Mouse (Mus musculus) large intestine, adult 2 months (tissue): ENCODE results near the gene Ddi2. TPM values are rescaled to one million over a fixed set of nuclear protein-coding genes. Genes with fewer than 3 reads are reported as not detected.

Experiments
- DNase-seq: peaks from one replicate; pipeline ENCODE4 v3.0.0-alpha.2; 2012; ENCODE audit warnings: low read depth, low spot score
- whole genome bisulfite sequencing: fragments of 180-500 bp; shearing (Covaris S2); methylation state at CpG from one replicate; pipeline ENCODE4 v1.1.7; 2018; 5-methylcytosine and 5-hydroxymethylcytosine counted together
- polyA plus RNA-seq: library from polyadenylated mRNA; depleted of rRNA; stranded (reverse); fragments of >200 nt; gene quantifications from 2 replicates; pipeline ENCODE4 v1.2.3, GENCODE M21; 2012

Gene Ddi2
- polyA plus RNA-seq, 1 experiment, result 12.1 TPM

GRCm38 (mm10) chr4:141746578-141747346 lies 23.5 kb upstream of the Ddi2 start, which contains the start of gene Agmat:
Agmat (plus strand) TSS chr4:141746672.
- DNase-seq, result no peak
- 27% methylated on average over 25 of the region's 25 CpGs for WGBS

GRCm38 (mm10) chr4:141742381-141742780 lies 19.2 kb upstream of the Ddi2 start:
- DNase-seq, result no peak
- 91% methylated on average over 4 of the region's 4 CpGs for WGBS

- no peak for DNase-seq
- 29% methylated on average over 9 of the region's 9 CpGs for WGBS
These were observed 18.6 kb upstream of the Ddi2 start for GRCm38 (mm10) chr4:141741856-141742255.

GRCm38 (mm10) chr4:141738015-141738414 lies 14.8 kb upstream of the Ddi2 start:
- 48% methylated on average over 8 of the region's 8 CpGs for WGBS
- no peak for DNase-seq

GRCm38 (mm10) chr4:141736856-141737255 lies 13.6 kb upstream of the Ddi2 start:
- no peak for DNase-seq
- WGBS, result 56% methylated on average over 4 of the region's 4 CpGs

- 31% methylated on average over 9 of the region's 9 CpGs for WGBS
- no peak for DNase-seq
These were observed 12.0 kb upstream of the Ddi2 start for GRCm38 (mm10) chr4:141735206-141735560.

GRCm38 (mm10) chr4:141734446-141735205 lies 11.4 kb upstream of the Ddi2 start:
- DNase-seq, result no peak
- WGBS, result 9% methylated on average over 24 of the region's 24 CpGs

- WGBS, result 36% methylated on average over 5 of the region's 5 CpGs
- no peak for DNase-seq
These were observed 8.5 kb upstream of the Ddi2 start for GRCm38 (mm10) chr4:141731766-141732165.

- no peak for DNase-seq
- WGBS, result 87% methylated on average over 13 of the region's 13 CpGs
These were observed 7.2 kb upstream of the Ddi2 start for GRCm38 (mm10) chr4:141730401-141730800.

GRCm38 (mm10) chr4:141729266-141729665 lies 6.0 kb upstream of the Ddi2 start:
- WGBS, result 38% methylated on average over 3 of the region's 3 CpGs
- peak; percentile 94 for DNase-seq

GRCm38 (mm10) chr4:141725738-141726137 lies 2.5 kb upstream of the Ddi2 start:
- no peak for DNase-seq

GRCm38 (mm10) chr4:141725277-141725676 lies 2.1 kb upstream of the Ddi2 start:
- DNase-seq, result no peak
- WGBS, result 30% methylated on average over 5 of the region's 5 CpGs

More at GRCm38 (mm10) chr4:141725738-141726137, 2.5 kb upstream of the Ddi2 start:
- WGBS, result 24% methylated on average over 3 of the region's 3 CpGs

GRCm38 (mm10) chr4:141724594-141724993 lies 1.4 kb upstream of the Ddi2 start:
- WGBS, result 63% methylated on average over 11 of the region's 11 CpGs
- no peak for DNase-seq

- 7% methylated on average over 13 of the region's 13 CpGs for WGBS
These were observed 452 bp upstream of the Ddi2 start for GRCm38 (mm10) chr4:141723673-141724068.

GRCm38 (mm10) chr4:141721961-141722360 lies 1.3 kb downstream of the Ddi2 start:
- no peak for DNase-seq
- WGBS, result 5% methylated on average over 6 of the region's 6 CpGs

More at GRCm38 (mm10) chr4:141723673-141724068, 452 bp upstream of the Ddi2 start:
- no peak for DNase-seq

- 4% methylated on average over 6 of the region's 6 CpGs for WGBS
- DNase-seq, result no peak
These were observed 2.3 kb downstream of the Ddi2 start for GRCm38 (mm10) chr4:141720761-141721523.

- DNase-seq, result no peak
- 82% methylated on average over 1 of the region's 1 CpGs for WGBS
These were observed 3.9 kb downstream of the Ddi2 start for GRCm38 (mm10) chr4:141719304-141719703.

- 70% methylated on average over 4 of the region's 4 CpGs for WGBS
These were observed 5.6 kb downstream of the Ddi2 start for GRCm38 (mm10) chr4:141717633-141718032.

GRCm38 (mm10) chr4:141715027-141715426 lies 8.2 kb downstream of the Ddi2 start:
- 56% methylated on average over 2 of the region's 2 CpGs for WGBS
- DNase-seq, result no peak

More at GRCm38 (mm10) chr4:141717633-141718032, 5.6 kb downstream of the Ddi2 start:
- no peak for DNase-seq

GRCm38 (mm10) chr4:141713598-141714142 lies 9.5 kb downstream of the Ddi2 start:
- DNase-seq, result no peak
- WGBS, result 41% methylated on average over 5 of the region's 5 CpGs
